ENCODE assay signal across 8 mouse cellular contexts in genomic region chr14:8317194-8318097, GRCm38 (mm10). TPM values are rescaled to one million over a fixed set of nuclear protein-coding genes. Genes with fewer than 3 reads are reported as not detected.
A peak's percentile ranks its signal among the peaks of the same experiment; 100 is the strongest.
DNase-seq lines count a peak whose midpoint lies in the region; ATAC-seq and TF ChIP-seq lines count a peak whose summit lies in the region.

Gene Fam107a, minus strand, starts transcription at chr14:8318023.

- H3K4me3 ChIP-seq in layer of hippocampus, adult 2 months = peak within 1 kb of the TSS; percentile 41
- peak within 1 kb of the TSS; percentile 16 for H3K4me3 ChIP-seq in forebrain, embryonic 14.5 days (ENCODE audit: low read depth, low read length)
- no peak within 1 kb of the TSS for H3K4me3 ChIP-seq in myocyte

- ATAC-seq in forebrain, embryonic 14.5 days = peak; percentile 61
- no peak for ATAC-seq in activated CD4-positive, CD25-positive, alpha-beta regulatory T cell, adult 4 months

- H3K9ac ChIP-seq in forebrain, embryonic 14.5 days (ENCODE audit: low read length) = no peak within 1 kb of the TSS

- no peaks in the 10 kb centered on the region for H3K9me3 ChIP-seq in forebrain, embryonic 14.5 days (replicated peaks; ENCODE audit: control insufficient read depth, low read length)

- TF ChIP-seq POLR2A in myocyte (IDR thresholded peaks at IDR 0.05; ENCODE audit: insufficient read length, low read depth) = no peak

- H3K79me2 ChIP-seq in myocyte (ENCODE audit: control insufficient read depth, insufficient read depth) = no peaks in the 10 kb centered on the region

- H3K4me2 ChIP-seq in forebrain, embryonic 14.5 days (ENCODE audit: low read length) = peak within 1 kb of the TSS; percentile 48
- peak within 1 kb of the TSS; percentile 59 for H3K4me2 ChIP-seq in myocyte (ENCODE audit: low read depth)

- H3ac ChIP-seq in myocyte (ENCODE audit: control insufficient read depth, insufficient read length) = no peak within 1 kb of the TSS

- H3K27ac ChIP-seq in layer of hippocampus, adult 2 months = no peak within 1 kb of the TSS
- H3K27ac ChIP-seq in forebrain, embryonic 14.5 days (ENCODE audit: low read depth, low read length) = no peak within 1 kb of the TSS

- peaks cover 26% of the 10 kb centered on the region for H3K27me3 ChIP-seq in forebrain, embryonic 14.5 days (replicated peaks; ENCODE audit: control insufficient read depth, insufficient read depth, low read length)
- no peaks in the 10 kb centered on the region for H3K27me3 ChIP-seq in myocyte (ENCODE audit: control insufficient read depth, insufficient read depth, insufficient read length)

- H3K4me1 ChIP-seq in forebrain, embryonic 14.5 days (ENCODE audit: control insufficient read depth, insufficient read depth, low read length) = peaks cover 11% of the 10 kb centered on the region

- no peak for TF ChIP-seq CTCF in layer of hippocampus, adult 2 months (conservative IDR thresholded peaks at IDR 0.05)

- WGBS in forebrain, embryonic 14.5 days = 10% methylated on average over 41 of the region's 41 CpGs

- H3K36me3 ChIP-seq in forebrain, embryonic 14.5 days (ENCODE audit: control insufficient read depth, insufficient read depth, low read length) = no peaks in the 10 kb centered on the region
- no peaks in the 10 kb centered on the region for H3K36me3 ChIP-seq in myocyte (ENCODE audit: control insufficient read depth, insufficient read depth)

- DNase-seq in layer of hippocampus, adult 2 months (ENCODE audit: low spot score in 2 of 2) = no peak
- DNase-seq in layer of hippocampus, adult 9-11 months = no peak
- DNase-seq in forebrain, embryonic 14.5 days (ENCODE audit: low spot score) = no peak
- no peak for DNase-seq in layer of hippocampus, postnatal 10 days (ENCODE audit: low spot score in 2 of 2)
- DNase-seq in adrenal gland, postnatal 10 days = no peak
- DNase-seq in lung, postnatal 10 days = no peak

TF ChIP-seq in myocyte, 11 proteins besides CTCF, POLR2A, EP300 and RAD21:
- TF ChIP-seq MYOG (IDR thresholded peaks at IDR 0.05; ENCODE audit: control insufficient read depth in 1 of 3, insufficient read depth in 1 of 3, insufficient read length in 2 of 3, low read depth in 2 of 3) (peak in 1 of 3 experiments; percentile 3), MAX (IDR thresholded peaks at IDR 0.05; ENCODE audit: low read depth) (no peak), POLR2AphosphoS2 (IDR thresholded peaks at IDR 0.05; ENCODE audit: insufficient read length, low read depth) (no peak), E2F4 (IDR thresholded peaks at IDR 0.05; ENCODE audit: insufficient read depth) (no peak), REST (IDR thresholded peaks at IDR 0.05; ENCODE audit: insufficient read depth, insufficient read length) (no peak), MYOD1 (IDR thresholded peaks at IDR 0.05; ENCODE audit: control insufficient read depth in 1 of 3, insufficient read length in 2 of 3, low read depth in 2 of 3) (no peak)

RNA-seq across cellular contexts. Expression of gene Fam107a, which starts in this region (rescaled TPM):
- total RNA-seq in layer of hippocampus, adult 2 months (2021) = 100 to 1,000 TPM; 275 to 282 TPM
- polyA plus RNA-seq in forebrain, embryonic 14.5 days (2014; fragmentation: Nextera tagmentation; extraction: Ambion mirVana) = 0.14 and 0.15 TPM in 2 replicates
- total RNA-seq in layer of hippocampus, postnatal 10 days (2021) = 100 to 1,000 TPM in 1 of 2 experiments, 10 to 100 TPM in 1; 80.4 to 105 TPM
- 4.5 TPM for polyA plus RNA-seq in myocyte (2012; fragmentation: generic; extraction: Trizol)
- 1 to 10 TPM; 2.0 to 5.2 TPM for total RNA-seq in adrenal gland, postnatal 10 days (2021)
- not detected for polyA plus RNA-seq in activated CD4-positive, CD25-positive, alpha-beta regulatory T cell, adult 4 months (2017; shearing (Covaris generic))

Comparison
In these comparisons a context has a peak if more than half of its experiments do, and no peak if none do; other contexts are left out.
1. RNA of gene Fam107a (total RNA-seq): 275 to 282 TPM in layer of hippocampus, adult 2 months and 80.4 to 105 TPM in layer of hippocampus, postnatal 10 days; 2.0 to 5.2 TPM in adrenal gland, postnatal 10 days; every median in the first group is over 10 times any median in the second.
2. Peak in ATAC-seq, H3K4me3 ChIP-seq and H3K4me2 ChIP-seq in forebrain, embryonic 14.5 days; RNA of the gene not detected or under 1 TPM.